Mouse (Mus musculus): Measurements from ENCODE around the gene Slc16a13.

Slc16a13 gene

GRCm38 (mm10) chr11:70232546-70232945, 11.7 kb upstream of the Slc16a13 start:
- DNase-seq (ENCODE audit: low spot score in 2 of 2): no peak

- DNase-seq (ENCODE audit: low spot score in 2 of 2): peak; percentile 78 to 83
Observed at GRCm38 (mm10) chr11:70230239-70230727, 9.4 kb upstream of the Slc16a13 start.

GRCm38 (mm10) chr11:70229260-70230010, 8.6 kb upstream of the Slc16a13 start, which contains the start of gene Bcl6b:
Bcl6b (minus strand) TSS chr11:70229798.
- DNase-seq (ENCODE audit: low spot score in 2 of 2): no peak

GRCm38 (mm10) chr11:70228828-70229227, 8.0 kb upstream of the Slc16a13 start:
- DNase-seq (ENCODE audit: low spot score in 2 of 2): peak; percentile 93

- no peak for DNase-seq (ENCODE audit: low spot score in 2 of 2)
Observed at GRCm38 (mm10) chr11:70227661-70228245, 6.9 kb upstream of the Slc16a13 start.

GRCm38 (mm10) chr11:70227126-70227525, 6.3 kb upstream of the Slc16a13 start:
- no peak for DNase-seq (ENCODE audit: low spot score in 2 of 2)

- no peak for DNase-seq (ENCODE audit: low spot score in 2 of 2)
Observed at GRCm38 (mm10) chr11:70226602-70226890, 5.7 kb upstream of the Slc16a13 start.

GRCm38 (mm10) chr11:70225798-70226601, 5.1 kb upstream of the Slc16a13 start:
- no peak for DNase-seq (ENCODE audit: low spot score in 2 of 2)

- DNase-seq (ENCODE audit: low spot score in 2 of 2): no peak
Observed at GRCm38 (mm10) chr11:70223724-70224123, 2.9 kb upstream of the Slc16a13 start.

GRCm38 (mm10) chr11:70221603-70222500, 988 bp upstream of the Slc16a13 start:
- DNase-seq (ENCODE audit: low spot score in 2 of 2): no peak

GRCm38 (mm10) chr11:70220323-70220722, 541 bp downstream of the Slc16a13 start:
- no peak for DNase-seq (ENCODE audit: low spot score in 2 of 2)

- DNase-seq (ENCODE audit: low spot score in 2 of 2): no peak
Observed at GRCm38 (mm10) chr11:70219873-70220272, 991 bp downstream of the Slc16a13 start.

- no peak for DNase-seq (ENCODE audit: low spot score in 2 of 2)
Observed at GRCm38 (mm10) chr11:70218741-70219470, 2.0 kb downstream of the Slc16a13 start.

GRCm38 (mm10) chr11:70218039-70218438, 2.8 kb downstream of the Slc16a13 start:
- no peak for DNase-seq (ENCODE audit: low spot score in 2 of 2)

GRCm38 (mm10) chr11:70216103-70216502, 4.8 kb downstream of the Slc16a13 start:
- no peak for DNase-seq (ENCODE audit: low spot score in 2 of 2)

GRCm38 (mm10) chr11:70215301-70215700, 5.6 kb downstream of the Slc16a13 start:
- no peak for DNase-seq (ENCODE audit: low spot score in 2 of 2)

- no peak for DNase-seq (ENCODE audit: low spot score in 2 of 2)
Observed at GRCm38 (mm10) chr11:70214856-70215209, 6.0 kb downstream of the Slc16a13 start.

GRCm38 (mm10) chr11:70214191-70214855, 6.5 kb downstream of the Slc16a13 start:
- no peak for DNase-seq (ENCODE audit: low spot score in 2 of 2)

- DNase-seq (ENCODE audit: low spot score in 2 of 2): no peak
Observed at GRCm38 (mm10) chr11:70213736-70214135, 7.1 kb downstream of the Slc16a13 start.

- peak in 1 of 2 experiments; percentile 55 for DNase-seq (ENCODE audit: low spot score in 2 of 2)
Observed at GRCm38 (mm10) chr11:70212896-70213295, 8.0 kb downstream of the Slc16a13 start.

All from natural killer cell, adult 2 months (primary cell).